Mouse (Mus musculus): ENCODE results near the gene Gm10139. TPM values are rescaled to one million over a fixed set of nuclear protein-coding genes. Genes with fewer than 3 reads are reported as not detected.
"Not testable (repeated sequence)": the region's sequence is repeated elsewhere in the genome, so short reads cannot be mapped to it uniquely, and the experiment has no call there.

Gm10139 gene
- total RNA-seq (2015), result not detected in 2 replicates
- total RNA-seq (2017), result not detected in 2 replicates

- not testable (repeated sequence) for ATAC-seq (replicated peaks; ENCODE audit: poor library complexity)
These were observed at the start of gene Gm10139 for GRCm38 (mm10) chr13:65512378-65512777. Gene Gm10139, plus strand, starts transcription at chr13:65512678.

DNA sequence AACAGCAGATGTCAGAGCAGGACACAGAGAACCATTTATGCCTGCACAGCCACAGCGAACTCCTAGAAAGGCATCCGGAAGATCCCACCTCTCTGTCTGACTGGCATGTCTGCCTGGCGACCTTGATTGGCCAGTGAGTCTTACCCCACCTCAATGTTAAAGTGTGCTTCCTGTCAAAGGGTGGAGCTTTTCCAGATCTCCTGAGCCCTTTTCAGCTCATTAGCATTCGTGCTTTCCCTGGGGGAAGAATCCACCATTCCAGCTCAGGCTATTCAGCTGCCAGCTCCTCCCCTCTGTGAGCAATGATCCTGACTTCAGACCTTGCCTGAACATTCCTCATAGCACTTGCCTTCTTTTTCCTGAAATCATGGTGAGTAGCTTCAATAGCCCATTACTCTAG is 45.2 kb downstream of the Gm10139 start:
- ATAC-seq (replicated peaks; ENCODE audit: poor library complexity), result not testable (repeated sequence)

Other genes starting within 250 kb of the Gm10139 start
- 29.4 and 32.7 TPM in 2 replicates for gene Zfp369, start 233.9 kb upstream of the Gm10139 start, total RNA-seq (2015)
- gene Zfp369, start 233.9 kb upstream of the Gm10139 start, total RNA-seq (2017), result 45.5 and 53.2 TPM in 2 replicates

Data from megakaryocyte progenitor cell, adult 5-6 weeks (primary cell).